Mouse (Mus musculus): Measurements from ENCODE around the gene Fetub.
A peak's percentile ranks its signal among the peaks of the same experiment; 100 is the strongest.

The Fetub gene

GRCm38 (mm10) chr16:22918034-22918433 is at the start of gene Fetub:
Gene Fetub, plus strand, starts transcription at chr16:22918334.
- no peak for DNase-seq (ENCODE audit: low spot score)

DNA sequence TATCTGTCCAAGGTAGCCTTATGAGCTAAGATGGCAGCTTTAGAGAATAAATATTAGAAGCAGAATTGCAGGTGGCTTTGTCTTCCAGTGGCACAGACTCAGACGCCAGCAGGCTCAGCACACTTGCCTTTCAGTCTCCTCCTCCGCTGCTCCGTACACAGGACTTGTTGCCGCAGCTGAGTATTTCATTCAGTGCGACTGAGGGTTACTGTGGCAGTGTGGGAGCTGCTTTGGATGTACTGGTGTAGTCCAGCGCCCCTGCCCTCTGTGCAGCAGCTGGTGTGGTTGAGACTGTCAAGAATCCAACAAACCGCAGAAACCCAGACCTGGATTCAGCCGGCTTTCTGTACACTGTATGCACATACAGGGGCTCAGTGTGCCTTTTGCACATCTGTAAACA is 45.7 kb upstream of the Fetub start:
- no peak for DNase-seq (ENCODE audit: low spot score)

GRCm38 (mm10) chr16:22873369-22873768 is 44.8 kb upstream of the Fetub start:
- DNase-seq (ENCODE audit: low spot score) = no peak

- DNase-seq (ENCODE audit: low spot score) = no peak
Measured at GRCm38 (mm10) chr16:22876218-22877043, 41.7 kb upstream of the Fetub start.

- no peak for DNase-seq (ENCODE audit: low spot score)
Measured at GRCm38 (mm10) chr16:22877660-22878390, 40.3 kb upstream of the Fetub start.

DNA sequence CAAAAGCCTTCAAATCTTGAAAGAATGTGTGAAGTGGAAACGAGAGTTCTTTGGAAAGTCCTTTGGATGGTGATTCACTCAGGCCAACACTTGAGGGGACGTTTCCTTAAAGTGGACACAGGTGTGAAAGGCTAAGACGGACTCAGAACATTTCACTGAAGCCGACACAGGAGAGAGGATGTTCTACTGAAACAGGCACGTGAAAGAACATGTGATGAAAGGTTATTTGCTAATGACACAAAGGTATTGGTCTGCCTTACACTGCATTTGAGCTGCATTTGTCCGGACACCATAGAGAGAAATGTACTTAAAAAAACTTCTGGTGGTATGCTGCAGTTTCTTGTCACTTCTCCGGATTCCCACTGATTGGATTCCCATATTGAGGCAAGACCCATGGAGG is 39.4 kb upstream of the Fetub start:
- no peak for DNase-seq (ENCODE audit: low spot score)

DNA sequence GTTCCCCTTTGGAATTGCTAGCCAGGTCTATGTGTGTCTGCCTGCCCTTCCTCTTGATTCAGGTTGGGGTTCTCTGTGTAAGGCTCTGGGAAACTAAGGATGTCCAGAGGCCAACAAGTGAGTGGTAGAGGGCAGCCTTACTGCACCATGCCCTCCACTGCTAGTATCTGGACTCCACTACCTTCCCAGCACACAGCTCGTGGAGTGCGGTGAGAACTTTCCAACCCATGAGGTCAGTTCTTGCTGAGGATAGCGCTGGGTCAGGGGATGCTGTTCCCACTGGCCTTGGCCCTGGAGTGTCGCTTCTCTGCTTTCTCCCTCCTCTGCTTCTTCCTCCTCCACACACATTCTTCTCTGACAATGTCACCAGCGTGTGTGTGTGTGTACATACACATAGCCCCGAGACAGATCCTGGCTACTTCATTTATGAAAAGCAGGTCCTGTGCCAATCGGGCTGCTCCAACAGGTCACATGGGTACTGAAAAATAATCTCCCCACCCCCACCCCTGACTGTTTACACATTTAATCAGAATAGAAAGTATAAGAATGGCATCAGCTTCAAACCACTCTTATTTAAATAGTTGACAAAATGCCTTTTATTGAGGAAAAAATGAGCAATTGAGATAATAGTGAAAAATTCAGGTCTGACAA is 38.1 kb upstream of the Fetub start:
- DNase-seq (ENCODE audit: low spot score) = peak; percentile 27

- DNase-seq (ENCODE audit: low spot score) = no peak
Measured at GRCm38 (mm10) chr16:22880900-22881299, 37.2 kb upstream of the Fetub start.

GRCm38 (mm10) chr16:22881487-22881886 is 36.6 kb upstream of the Fetub start:
- no peak for DNase-seq (ENCODE audit: low spot score)

DNA sequence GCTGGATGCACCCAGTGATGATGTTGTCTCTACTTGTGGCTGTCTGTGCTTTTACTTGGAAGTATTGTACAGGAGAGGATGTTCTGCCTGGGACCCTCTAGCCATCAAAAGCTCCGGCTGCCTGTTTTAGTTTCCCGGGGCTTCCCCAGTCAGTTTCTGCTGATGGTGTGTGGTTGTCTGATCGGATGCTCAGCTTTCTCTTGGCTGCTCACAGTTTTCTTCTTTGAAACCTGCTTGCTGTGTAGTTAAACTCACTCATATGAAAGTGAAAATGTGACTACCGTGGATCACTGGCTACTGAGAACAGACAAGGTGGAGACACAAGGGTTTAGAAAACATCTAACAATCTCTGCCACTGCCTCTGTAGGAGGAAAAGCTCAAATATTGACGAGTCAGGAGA is 34.7 kb upstream of the Fetub start:
- DNase-seq (ENCODE audit: low spot score) = no peak

DNA sequence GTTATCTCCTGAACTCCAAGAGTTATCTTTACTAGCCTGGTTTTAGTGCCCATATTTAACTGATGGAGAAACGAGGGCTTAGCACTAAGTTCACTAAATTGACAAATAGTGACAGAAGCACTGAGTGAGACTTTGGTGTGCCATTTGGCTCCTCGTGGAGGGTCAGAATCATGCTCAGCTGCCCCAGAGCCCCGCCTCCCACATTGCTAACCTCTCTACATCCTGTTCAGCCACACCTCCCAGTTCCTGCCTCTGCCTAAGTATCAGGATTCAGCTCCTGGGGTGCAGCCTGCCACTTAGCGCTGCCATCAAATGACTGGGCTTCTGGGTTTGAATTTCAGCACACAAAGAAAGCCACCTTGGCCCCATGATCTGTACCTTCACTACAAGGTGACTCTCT is 32.8 kb upstream of the Fetub start:
- DNase-seq (ENCODE audit: low spot score) = no peak

- DNase-seq (ENCODE audit: low spot score) = no peak
Measured at GRCm38 (mm10) chr16:22886726-22887125, 31.4 kb upstream of the Fetub start.

DNA sequence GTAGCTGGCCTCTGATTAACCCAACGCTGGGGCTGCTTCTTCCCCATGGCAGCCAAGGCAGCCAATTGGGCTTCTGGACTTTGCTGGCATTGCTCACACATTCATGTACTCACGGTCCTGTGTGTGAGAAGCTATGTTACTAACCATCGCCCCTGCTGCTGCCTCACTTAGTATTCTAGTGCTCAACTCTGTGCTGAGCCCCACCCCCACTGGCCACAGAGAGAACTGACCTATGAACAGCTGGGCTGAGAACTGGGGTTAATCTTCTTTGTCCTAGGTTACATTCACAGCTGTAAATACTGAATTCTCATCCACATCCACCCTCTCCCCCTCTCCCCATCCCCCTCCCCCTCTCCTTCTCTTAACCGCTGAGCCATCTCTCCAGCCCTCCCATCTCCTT is 29.3 kb upstream of the Fetub start:
- no peak for DNase-seq (ENCODE audit: low spot score)

DNA sequence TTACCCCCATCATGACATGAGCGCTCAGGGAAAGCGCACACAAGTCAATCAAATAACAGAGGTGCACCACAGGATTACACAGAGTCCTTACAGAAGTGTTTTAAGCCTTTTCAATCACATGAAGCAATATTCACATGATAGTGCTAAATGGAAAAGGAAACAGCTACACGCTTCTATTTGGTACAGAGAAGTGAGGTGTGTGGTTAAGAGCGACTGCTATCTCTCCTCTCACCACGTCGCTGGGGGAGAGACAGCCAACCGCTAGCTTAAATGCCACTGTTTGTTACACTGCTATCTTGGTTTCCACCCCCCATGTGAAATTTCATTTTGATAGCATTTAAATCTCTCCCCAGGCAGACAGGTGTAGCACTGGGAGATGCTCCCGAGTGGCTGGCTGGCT is 28.4 kb upstream of the Fetub start:
- no peak for DNase-seq (ENCODE audit: low spot score)

GRCm38 (mm10) chr16:22890683-22891510 is 27.2 kb upstream of the Fetub start, which contains the start of gene Ahsg:
Gene Ahsg, plus strand, starts transcription at chr16:22891277.
- no peak for DNase-seq (ENCODE audit: low spot score)

GRCm38 (mm10) chr16:22891733-22892154 is 26.4 kb upstream of the Fetub start:
- no peak for DNase-seq (ENCODE audit: low spot score)

DNA sequence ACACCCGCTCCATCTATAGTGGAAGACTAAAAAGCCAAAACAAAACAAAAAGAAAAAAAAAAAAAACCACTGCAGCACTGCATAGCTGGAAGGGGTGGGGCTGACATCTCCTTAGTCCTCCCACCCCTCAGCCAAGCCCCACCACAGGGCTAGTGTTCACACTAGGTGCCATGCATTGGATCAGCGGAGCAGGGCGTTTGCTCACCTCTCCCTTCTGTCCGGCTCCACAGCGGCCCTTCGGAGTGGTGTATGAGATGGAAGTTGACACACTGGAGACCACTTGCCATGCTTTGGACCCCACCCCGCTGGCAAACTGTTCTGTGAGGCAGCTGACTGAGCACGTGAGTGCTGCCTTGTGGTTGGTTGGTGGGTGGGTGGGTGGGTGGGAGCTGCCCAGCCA is 24.0 kb upstream of the Fetub start:
- no peak for DNase-seq (ENCODE audit: low spot score)

GRCm38 (mm10) chr16:22896618-22897017 is 21.5 kb upstream of the Fetub start:
- DNase-seq (ENCODE audit: low spot score) = peak; percentile 66

GRCm38 (mm10) chr16:22899346-22899745 is 18.8 kb upstream of the Fetub start:
- no peak for DNase-seq (ENCODE audit: low spot score)

DNA sequence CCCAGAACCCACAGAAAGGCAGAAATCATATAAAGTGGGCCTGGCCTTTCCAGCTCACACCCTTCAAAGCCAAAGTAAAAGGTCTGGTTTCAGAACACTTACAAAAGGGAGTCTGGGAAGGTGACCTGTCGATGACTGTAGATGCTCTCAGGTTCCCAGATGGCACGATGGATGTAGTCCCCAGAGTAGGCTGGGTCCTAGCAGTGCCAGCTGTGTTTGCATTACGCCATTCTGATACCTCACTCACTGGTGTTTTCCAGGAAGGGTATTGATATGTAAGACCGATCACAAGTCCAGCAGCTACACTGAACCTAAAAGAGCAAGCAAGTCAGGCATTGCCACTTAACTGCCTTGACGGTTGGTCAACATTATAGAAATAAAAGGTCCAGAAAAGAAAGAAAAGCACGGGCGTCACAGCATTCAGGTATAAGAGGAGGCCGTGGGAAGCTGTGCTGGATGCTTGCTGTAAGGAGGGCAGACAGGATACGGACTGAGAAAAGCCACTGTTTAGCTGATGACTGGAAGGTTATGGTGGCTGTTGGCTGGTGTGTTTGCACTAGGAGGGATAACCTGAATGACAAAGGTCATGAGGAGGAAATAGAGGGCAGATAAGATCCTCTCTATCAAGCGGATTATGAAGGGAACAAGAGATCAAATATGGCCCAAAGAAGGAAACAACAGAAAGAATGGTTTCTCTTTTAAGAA is 18.1 kb upstream of the Fetub start:
- DNase-seq (ENCODE audit: low spot score) = no peak

DNA sequence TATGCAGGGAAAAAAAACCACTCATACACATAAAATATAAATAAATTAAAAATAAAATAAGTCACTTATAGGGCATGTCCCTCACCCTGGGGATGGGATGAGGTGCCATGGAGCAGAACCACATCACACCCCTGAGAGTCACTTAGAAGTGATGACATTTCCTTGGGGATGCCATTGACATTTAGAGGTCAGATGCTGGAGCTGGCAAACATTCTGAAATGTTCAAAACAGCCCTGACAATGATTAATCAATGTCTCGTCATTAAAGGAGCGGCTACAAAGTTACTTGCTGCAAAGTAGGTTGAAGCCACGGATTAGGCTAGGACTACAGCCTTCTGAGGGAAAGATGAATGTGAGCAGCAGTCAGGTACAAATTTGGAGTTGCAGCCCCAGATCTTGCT is 16.8 kb upstream of the Fetub start:
- no peak for DNase-seq (ENCODE audit: low spot score)
